Mouse (Mus musculus): ENCODE data around the gene Emc9. TPM values are rescaled to one million over a fixed set of nuclear protein-coding genes. Genes with fewer than 3 reads are reported as not detected.

Emc9 gene
- total RNA-seq, 4 experiments from 2014 or later, result 46.3 to 59.7 (median 50.8) TPM

DNA sequence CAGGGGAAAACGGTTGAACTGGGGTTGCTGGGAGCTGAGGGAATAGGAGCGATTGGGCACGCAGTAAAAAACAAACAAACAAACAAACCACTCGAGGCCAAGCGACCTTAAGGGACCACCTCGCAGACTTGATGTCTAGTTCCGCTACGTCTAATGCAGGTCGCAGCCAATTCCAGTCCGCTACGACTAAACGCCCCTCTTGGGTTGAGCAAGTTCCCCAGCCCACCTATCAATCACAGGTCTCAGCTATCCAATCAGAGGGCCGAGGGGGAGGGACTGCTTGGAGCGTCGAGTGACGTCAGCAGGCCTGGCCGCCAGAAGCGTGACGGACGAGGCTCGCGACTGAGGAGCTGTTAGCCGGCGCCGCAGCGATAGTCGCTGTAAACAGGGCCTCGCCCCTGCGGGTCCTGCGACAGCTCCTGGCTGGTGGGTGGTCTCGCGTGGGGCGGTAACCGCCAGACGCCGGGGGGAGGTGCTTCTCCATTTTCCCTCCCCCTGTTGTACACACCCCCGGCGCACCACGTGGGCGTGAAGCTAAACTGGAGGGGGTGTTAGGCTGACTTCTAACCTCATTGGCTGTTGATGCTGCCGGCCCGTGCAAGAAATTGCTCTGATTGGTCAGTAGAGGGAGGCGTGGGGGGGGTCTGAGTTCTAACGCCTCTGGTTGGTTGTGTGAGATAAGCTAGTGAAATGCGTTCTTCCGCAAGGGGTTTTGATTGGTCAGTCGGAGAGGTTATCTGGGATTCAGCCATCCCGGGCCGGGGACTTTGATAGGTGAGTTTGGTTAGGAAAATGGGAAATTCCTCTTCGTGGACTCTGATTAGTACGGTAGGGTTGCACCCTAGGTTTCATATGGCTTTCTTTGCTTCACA is 24.7 kb downstream of the Emc9 start, which contains the start of gene A730061H03Rik:
A730061H03Rik (minus strand) TSS at position 205 of the 872 bp plus-strand sequence.
- DNase-seq (ENCODE audit: low spot score in 2 of 2), result peak; percentile 96 to 100

- peak; percentile 83 to 87 for DNase-seq (ENCODE audit: low spot score in 2 of 2)
Observed at GRCm38 (mm10) chr14:55559799-55560201, 25.3 kb downstream of the Emc9 start, which contains the start of gene Dcaf11. Gene Dcaf11 (plus strand): TSS chr14:55560006.

DNA sequence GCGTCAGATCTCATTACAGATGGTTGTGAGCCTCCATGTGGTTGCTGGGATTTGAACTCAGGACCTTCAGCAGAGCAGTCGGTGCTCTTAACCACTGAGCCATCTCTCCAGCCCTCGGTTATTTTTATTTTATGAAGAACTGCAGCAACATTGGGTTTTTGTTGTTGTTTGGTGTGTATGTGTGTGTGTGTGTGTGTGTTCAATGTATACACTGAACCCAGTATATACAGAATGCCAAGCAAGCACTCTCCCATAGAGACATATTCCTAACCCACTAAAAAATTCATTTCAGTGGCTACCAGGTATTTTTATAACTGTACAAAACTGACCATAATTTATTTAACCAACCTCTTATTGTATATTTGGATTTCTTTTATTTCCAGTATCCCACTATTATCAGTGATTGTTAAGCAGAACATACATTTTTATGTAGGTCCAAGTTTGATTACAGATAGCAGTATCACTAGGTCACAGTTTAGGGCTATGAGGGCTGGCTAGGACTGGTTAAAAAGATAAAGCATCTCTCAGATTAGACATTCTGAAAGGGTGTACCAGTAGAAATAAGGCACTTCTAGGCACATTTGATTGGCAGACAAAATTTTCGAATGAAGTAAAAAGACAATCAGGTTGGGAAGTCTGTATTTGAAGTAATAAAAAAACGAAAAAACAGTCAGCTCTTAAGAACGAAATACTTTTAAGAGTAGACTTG is 26.2 kb downstream of the Emc9 start:
- DNase-seq (ENCODE audit: low spot score in 2 of 2), result no peak

- no peak for DNase-seq (ENCODE audit: low spot score in 2 of 2)
Observed at GRCm38 (mm10) chr14:55557587-55557986, 27.5 kb downstream of the Emc9 start.

DNA sequence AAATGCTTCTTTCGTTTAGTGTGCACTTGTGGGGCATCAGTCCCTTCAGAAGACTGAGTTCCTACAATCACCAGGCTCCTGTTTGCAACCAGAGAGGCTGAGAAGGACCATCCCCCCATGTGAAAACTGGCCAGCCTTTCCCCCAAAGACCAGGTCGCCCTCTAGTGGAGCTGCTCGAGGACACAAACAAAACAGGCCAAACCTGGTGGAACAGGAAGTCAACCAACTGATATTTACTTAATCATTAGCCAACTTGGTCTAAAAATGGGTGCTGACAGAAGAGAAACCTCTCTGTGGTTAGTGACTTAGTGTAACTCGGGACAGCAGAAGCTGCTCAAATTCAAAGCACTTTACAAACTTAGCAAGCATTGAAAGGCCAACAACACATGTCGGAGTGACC is 28.1 kb downstream of the Emc9 start:
- no peak for DNase-seq (ENCODE audit: low spot score in 2 of 2)

- DNase-seq (ENCODE audit: low spot score in 2 of 2), result no peak
Observed at GRCm38 (mm10) chr14:55555788-55556187, 29.3 kb downstream of the Emc9 start.

DNA sequence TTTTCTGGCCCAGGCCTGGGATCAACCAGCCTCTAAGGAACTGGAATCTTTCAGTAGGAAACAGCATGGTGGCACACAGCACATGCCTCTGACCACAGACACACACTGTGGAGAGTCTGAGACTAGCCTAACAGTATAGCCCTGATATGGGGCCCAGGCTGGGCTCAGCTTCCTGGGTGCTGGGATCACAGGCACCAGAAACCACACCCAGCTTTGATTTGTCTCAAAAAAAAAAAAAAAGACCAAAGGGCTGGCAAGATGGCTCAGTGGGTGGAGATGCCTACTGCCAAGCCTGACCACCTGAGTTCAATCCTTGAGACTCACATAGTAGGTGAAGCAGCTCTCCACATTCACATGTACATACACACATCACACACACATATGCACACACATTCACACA is 30.5 kb downstream of the Emc9 start:
- DNase-seq (ENCODE audit: low spot score in 2 of 2), result no peak

- no peak for DNase-seq (ENCODE audit: low spot score in 2 of 2)
Observed at GRCm38 (mm10) chr14:55551794-55552193, 33.3 kb downstream of the Emc9 start.

- DNase-seq (ENCODE audit: low spot score in 2 of 2), result no peak
Observed at GRCm38 (mm10) chr14:55551347-55551746, 33.8 kb downstream of the Emc9 start.

DNA sequence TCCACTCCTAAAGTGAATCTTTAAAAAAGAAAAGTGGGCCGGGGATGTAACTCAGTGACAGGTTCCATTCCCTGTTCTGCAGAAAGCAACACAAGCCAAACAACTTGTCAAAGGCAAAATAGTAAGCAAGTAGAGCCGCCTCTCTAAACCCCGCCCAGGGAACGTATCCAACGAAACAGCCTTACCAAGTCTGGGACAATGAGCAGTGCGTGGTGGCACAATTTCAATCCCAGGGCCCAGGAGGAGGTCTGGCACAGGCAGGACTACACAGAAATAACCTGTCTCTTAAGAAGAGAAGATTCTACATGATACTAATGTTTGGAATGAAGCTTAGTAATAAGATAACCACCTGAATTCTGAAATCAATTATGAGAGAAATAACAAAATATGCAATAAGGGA is 34.9 kb downstream of the Emc9 start:
- DNase-seq (ENCODE audit: low spot score in 2 of 2), result no peak

DNA sequence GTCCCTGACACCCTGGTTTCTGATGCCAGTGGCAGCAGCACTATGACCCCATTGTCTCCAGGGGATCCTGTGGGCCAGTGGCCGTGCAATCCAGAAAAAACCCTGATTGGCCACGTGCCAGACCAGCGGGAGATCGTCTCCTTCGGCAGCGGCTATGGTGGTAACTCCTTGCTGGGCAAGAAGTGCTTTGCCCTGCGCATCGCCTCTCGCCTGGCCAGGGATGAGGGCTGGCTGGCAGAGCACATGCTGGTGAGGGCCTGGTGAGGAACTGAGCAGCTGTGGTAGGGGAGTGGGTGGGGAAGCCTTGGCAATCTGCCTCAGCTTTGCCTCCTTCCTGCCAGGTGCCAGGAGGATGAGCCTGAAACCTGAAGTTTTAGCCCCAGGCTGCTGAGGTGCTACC is 40.8 kb downstream of the Emc9 start:
- no peak for DNase-seq (ENCODE audit: low spot score in 2 of 2)

DNA sequence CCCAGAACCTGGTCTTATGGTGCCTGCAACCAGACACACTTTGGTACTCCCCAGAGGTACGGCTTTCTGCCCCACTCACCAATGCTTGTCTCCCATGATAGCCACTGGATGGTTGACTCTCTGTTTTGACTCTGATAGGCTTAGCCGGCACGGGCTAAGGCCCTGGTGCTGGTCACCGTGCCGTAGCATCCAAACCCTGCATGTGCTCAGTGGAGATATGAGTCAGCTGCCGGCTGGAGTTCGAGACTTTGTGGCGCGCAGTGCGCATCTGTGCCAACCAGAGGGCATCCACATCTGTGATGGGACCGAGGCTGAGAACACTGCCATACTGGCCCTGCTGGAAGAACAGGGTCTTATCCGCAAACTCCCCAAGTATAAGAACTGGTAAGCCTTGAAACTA is 42.8 kb downstream of the Emc9 start:
- no peak for DNase-seq (ENCODE audit: low spot score in 2 of 2)

DNA sequence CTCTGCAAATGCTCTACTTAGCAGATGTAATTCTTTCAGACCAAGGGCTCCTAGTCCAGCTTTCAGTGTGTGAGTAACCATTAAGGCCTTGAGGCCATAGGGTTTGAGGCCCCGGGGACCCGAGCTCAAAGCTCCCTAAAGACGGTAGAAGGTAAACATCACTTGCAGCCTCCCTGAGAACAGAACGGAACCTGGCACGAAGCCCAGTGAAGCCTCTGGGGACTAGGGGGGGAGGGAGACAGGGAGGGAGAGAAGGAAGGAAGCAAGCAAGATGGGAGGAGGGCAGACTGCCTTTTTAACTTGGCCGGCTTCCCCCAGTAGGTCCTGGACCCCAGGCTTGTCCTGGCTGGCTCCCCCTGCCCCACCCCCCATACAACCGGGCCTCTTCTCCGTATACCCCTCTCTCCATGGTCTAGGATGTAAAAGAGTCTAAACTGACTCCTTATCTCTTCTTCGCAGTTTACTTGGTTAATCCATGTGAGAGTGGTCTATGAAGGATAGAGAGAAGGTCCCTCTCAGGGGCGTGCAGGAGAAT is 44.2 kb downstream of the Emc9 start:
- peak; percentile 58 to 63 for DNase-seq (ENCODE audit: low spot score in 2 of 2)

- peak; percentile 57 to 72 for DNase-seq (ENCODE audit: low spot score in 2 of 2)
Observed at GRCm38 (mm10) chr14:55540067-55540786, 44.9 kb downstream of the Emc9 start, which contains the start of gene Pck2. Gene Pck2 (plus strand): TSS chr14:55540266.

- no peak for DNase-seq (ENCODE audit: low spot score in 2 of 2)
Observed at GRCm38 (mm10) chr14:55536116-55536745, 48.9 kb downstream of the Emc9 start.

Other genes with a start within 250 kb of the Emc9 start
- gene Dhrs4, start 106.5 kb downstream of the Emc9 start, total RNA-seq (2022), result 10 to 100 TPM; 17.2 to 28.5 (median 20.8) TPM
- 10 to 100 TPM; 39.6 to 50.3 (median 42.5) TPM for gene Carmil3, start 94.7 kb downstream of the Emc9 start, total RNA-seq (2022)
- 100 to 1,000 TPM; 151 to 192 (median 180) TPM for gene Cpne6, start 74.9 kb downstream of the Emc9 start, total RNA-seq (2022)
- under 1 TPM; 0.46 to 0.82 (median 0.69) TPM for gene Nrl, start 60.3 kb downstream of the Emc9 start, total RNA-seq (2022)
- 10 to 100 TPM; 25.2 to 29.7 (median 27.7) TPM for gene Pck2, start 45.0 kb downstream of the Emc9 start, total RNA-seq (2022)
- gene Dcaf11, start 25.3 kb downstream of the Emc9 start, total RNA-seq (2022), result 10 to 100 TPM; 83.5 to 91.6 (median 85.1) TPM
- under 1 TPM in 2 of 4 experiments, not detected in 2; 0.84 to 0.98 TPM for gene A730061H03Rik, start 24.9 kb downstream of the Emc9 start, total RNA-seq (2022)
- not detected for gene Fitm1, start 9.7 kb downstream of the Emc9 start, total RNA-seq (2022)
- 10 to 100 TPM; 53.6 to 63.7 (median 58.8) TPM for gene Psme1, start 7.2 kb downstream of the Emc9 start, total RNA-seq (2022)
- 10 to 100 TPM; 50.2 to 74.0 (median 51.3) TPM for gene Psme2, start 5.8 kb upstream of the Emc9 start, total RNA-seq (2022)
- gene Rnf31, start 6.4 kb upstream of the Emc9 start, total RNA-seq (2022), result 10 to 100 TPM; 31.4 to 46.1 (median 38.0) TPM
- gene Irf9, start 18.3 kb upstream of the Emc9 start, total RNA-seq (2022), result 10 to 100 TPM in 2 of 4 experiments, 1 to 10 TPM in 2; 7.5 to 15.2 (median 11.2) TPM
- gene Rec8, start 32.7 kb upstream of the Emc9 start, total RNA-seq (2022), result 1 to 10 TPM; 1.5 to 4.9 (median 3.7) TPM
- gene Ipo4, start 50.7 kb upstream of the Emc9 start, total RNA-seq (2022), result 100 to 1,000 TPM; 122 to 146 (median 132) TPM
- gene Gm49378, start 52.6 kb upstream of the Emc9 start, total RNA-seq (2022), result 1 to 10 TPM; 3.5 to 4.2 (median 4.0) TPM
- gene Tm9sf1, start 58.5 kb upstream of the Emc9 start, total RNA-seq (2022), result 10 to 100 TPM; 37.5 to 45.6 (median 38.9) TPM
- 1 to 10 TPM in 1 of 4 experiments, under 1 TPM in 3; 0.53 to 1.2 (median 0.89) TPM for gene Tssk4, start 64.9 kb upstream of the Emc9 start, total RNA-seq (2022)
- 10 to 100 TPM; 40.7 to 48.1 (median 44.1) TPM for gene Mdp1, start 75.2 kb upstream of the Emc9 start, total RNA-seq (2022)
- 10 to 100 TPM; 19.9 to 24.2 (median 22.4) TPM for gene Gmpr2, start 86.6 kb upstream of the Emc9 start, total RNA-seq (2022)
- 100 to 1,000 TPM; 310 to 370 (median 342) TPM for gene Nedd8, start 86.8 kb upstream of the Emc9 start, total RNA-seq (2022)
- gene Tinf2, start 96.5 kb upstream of the Emc9 start, total RNA-seq (2022), result 10 to 100 TPM; 16.3 to 18.2 (median 18.0) TPM
- gene Tgm1, start 128.6 kb upstream of the Emc9 start, total RNA-seq (2022), result 1 to 10 TPM in 2 of 4 experiments, not detected in 2; 1.1 to 1.4 TPM
- 10 to 100 TPM; 52.2 to 54.7 (median 54.0) TPM for gene Rabggta, start 137.0 kb upstream of the Emc9 start, total RNA-seq (2022)
- gene Dhrs1, start 160.4 kb upstream of the Emc9 start, total RNA-seq (2022), result 100 to 1,000 TPM in 2 of 4 experiments, 10 to 100 TPM in 2; 86.1 to 119 (median 97.8) TPM
- 10 to 100 TPM in 3 of 4 experiments, 1 to 10 TPM in 1; 9.7 to 11.8 (median 11.0) TPM for gene Nop9, start 160.4 kb upstream of the Emc9 start, total RNA-seq (2022)
- gene Cideb, start 173.2 kb upstream of the Emc9 start, total RNA-seq (2022), result 1 to 10 TPM; 1.5 to 3.1 (median 2.4) TPM
- gene Ltb4r2, start 176.1 kb upstream of the Emc9 start, total RNA-seq (2022), result under 1 TPM; 0.21 to 0.28 (median 0.25) TPM
- under 1 TPM in 3 of 4 experiments, not detected in 1; 0.26 to 0.65 (median 0.53) TPM for gene Ltb4r1, start 180.7 kb upstream of the Emc9 start, total RNA-seq (2022)
- 1 to 10 TPM; 3.3 to 6.2 (median 4.7) TPM for gene Adcy4, start 198.8 kb upstream of the Emc9 start, total RNA-seq (2022)
- gene Ripk3, start 203.6 kb upstream of the Emc9 start, total RNA-seq (2022), result under 1 TPM in 2 of 4 experiments, not detected in 2; 0.73 to 0.98 TPM
- gene Nfatc4, start 237.8 kb upstream of the Emc9 start, total RNA-seq (2022), result 1 to 10 TPM; 1.0 to 2.7 (median 2.1) TPM